Mouse (Mus musculus) midbrain, embryonic 15.5 days (tissue): Measurements from ENCODE around the gene Stfa2l1. TPM values are rescaled to one million over a fixed set of nuclear protein-coding genes. Genes with fewer than 3 reads are reported as not detected.
"Not testable (repeated sequence)": the region's sequence is repeated elsewhere in the genome, so short reads cannot be mapped to it uniquely, and the experiment has no call there.

Experiments used
- ATAC-seq: fragments of 200-750 bp; cut with Nextera tagmentation; replicated peaks from 2 replicates; pipeline ENCODE4 v1.8.0; 2017; ENCODE audit warnings: moderate TSS enrichment
- H3K27ac ChIP-seq: fragments of 300-500 bp; sonication (generic); 2 replicates; pipeline ENCODE4 v1.5.1; 2015; ENCODE audit warnings: mild to moderate bottlenecking, inconsistent platforms
- H3K27me3 ChIP-seq: fragments of 300-500 bp; sonication (generic); replicated peaks from 2 replicates; pipeline ENCODE4 v1.6.1; 2015; ENCODE audit warnings: inconsistent platforms
- H3K36me3 ChIP-seq: fragments of 300-500 bp; sonication (generic); replicated peaks from 2 replicates; pipeline ENCODE4 v1.6.1; 2015; ENCODE audit warnings: inconsistent platforms
- H3K4me1 ChIP-seq: fragments of 300-500 bp; sonication (generic); 2 replicates; pipeline ENCODE4 v1.6.1; 2015; ENCODE audit warnings: inconsistent platforms
- H3K4me2 ChIP-seq: fragments of 300-500 bp; sonication (generic); 2 replicates; pipeline ENCODE4 v1.6.1; 2015; ENCODE audit warnings: inconsistent platforms, mild to moderate bottlenecking, moderate library complexity
- H3K4me3 ChIP-seq: fragments of 300-500 bp; sonication (generic); 2 replicates; pipeline ENCODE4 v1.5.1; 2015; ENCODE audit warnings: mild to moderate bottlenecking, inconsistent platforms
- H3K9ac ChIP-seq: fragments of 300-500 bp; sonication (generic); 2 replicates; pipeline ENCODE4 v1.6.1; 2015; ENCODE audit warnings: mild to moderate bottlenecking, inconsistent platforms
- H3K9me3 ChIP-seq: fragments of 300-500 bp; sonication (generic); 2 replicates; pipeline ENCODE4 v1.6.1; 2016; ENCODE audit warnings: inconsistent platforms
- WGBS: fragments of 180-500 bp; shearing (Covaris S2); methylation state at CpG from one replicate; pipeline ENCODE4 v1.1.7; 2015; ENCODE audit warnings: mixed read lengths; 5-methylcytosine and 5-hydroxymethylcytosine counted together
- polyA plus RNA-seq: library from polyadenylated mRNA; unstranded; fragments of >200 nt; fragmentation: Nextera tagmentation; extraction: Ambion mirVana; gene quantifications from 2 replicates; pipeline ENCODE4 v1.2.1, GENCODE M21; 2015

Gene Stfa2l1
- not detected in 2 replicates for polyA plus RNA-seq

- Histone ChIP-seq H3K4me3 (no peak within 1 kb of the TSS), H3K27ac (no peak within 1 kb of the TSS), H3K4me1 (no peaks in the 10 kb centered on the region), H3K9me3 (no peaks in the 10 kb centered on the region), H3K4me2 (no peak within 1 kb of the TSS), H3K9ac (no peak within 1 kb of the TSS), H3K27me3 (no peaks in the 10 kb centered on the region), H3K36me3 (no peaks in the 10 kb centered on the region)
- no peak for ATAC-seq
These were observed at the start of gene Stfa2l1 for GRCm38 (mm10) chr16:36156402-36156975. Stfa2l1 (plus strand) TSS chr16:36156811.

- H3K4me3 ChIP-seq: not testable (repeated sequence)
These were observed 45.1 kb upstream of the Stfa2l1 start for GRCm38 (mm10) chr16:36111486-36111885.

DNA sequence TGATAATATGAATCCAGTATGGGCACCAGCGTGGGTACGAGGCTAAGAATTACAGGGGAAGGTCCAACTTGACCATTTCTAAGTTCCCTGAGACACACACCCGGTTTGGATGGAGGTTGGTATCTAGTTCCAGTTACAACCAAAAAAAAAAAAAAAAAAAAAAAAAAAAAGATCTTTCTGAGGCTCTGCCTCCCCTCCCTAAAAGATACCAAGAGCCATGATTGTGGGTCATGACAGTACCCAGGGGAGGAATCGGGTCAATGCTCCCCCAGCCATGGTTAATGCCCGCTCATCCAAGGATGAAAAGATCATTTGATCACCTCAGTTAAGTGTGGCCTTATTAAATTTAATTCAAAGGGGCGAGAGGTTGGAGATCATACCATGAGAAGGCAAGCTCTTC lies 40.9 kb upstream of the Stfa2l1 start:
- not testable (repeated sequence) for H3K4me3 ChIP-seq, H3K9ac ChIP-seq, ATAC-seq, H3K4me1 ChIP-seq, H3K4me2 ChIP-seq, H3K27me3 ChIP-seq, H3K36me3 ChIP-seq, H3K9me3 ChIP-seq, H3K27ac ChIP-seq
- 89% methylated on average over 6 of the region's 6 CpGs for WGBS

More at GRCm38 (mm10) chr16:36111486-36111885, 45.1 kb upstream of the Stfa2l1 start:
- not testable (repeated sequence) for H3K9ac ChIP-seq, H3K27me3 ChIP-seq, H3K4me1 ChIP-seq, H3K9me3 ChIP-seq, H3K36me3 ChIP-seq, H3K4me2 ChIP-seq, H3K27ac ChIP-seq, ATAC-seq

DNA sequence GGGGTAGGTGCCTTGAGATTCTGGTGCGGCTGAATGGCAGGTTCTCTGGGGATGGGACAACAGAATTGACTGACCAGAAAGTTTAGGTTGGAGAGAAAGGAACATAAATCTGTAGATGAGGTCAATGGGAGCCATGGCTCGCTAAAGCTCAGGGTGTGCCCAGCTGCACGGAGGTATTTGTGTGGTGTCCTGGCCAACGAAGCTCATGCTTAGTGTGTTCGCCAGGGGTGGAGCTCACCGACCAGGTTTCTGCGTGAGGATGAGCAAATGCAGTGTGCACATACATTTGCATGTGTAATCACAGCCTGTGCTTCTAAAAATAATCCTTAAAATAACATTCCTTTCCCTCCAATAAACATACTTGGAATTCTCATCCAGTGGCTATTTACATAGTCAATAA lies 28.5 kb upstream of the Stfa2l1 start:
- H3K27me3 ChIP-seq: no peaks in the 10 kb centered on the region
- H3K36me3 ChIP-seq: no peaks in the 10 kb centered on the region
- H3K4me1 ChIP-seq: no peaks in the 10 kb centered on the region
- H3K4me2 ChIP-seq: no peak overlapping the region
- H3K27ac ChIP-seq: no peak overlapping the region
- no peak overlapping the region for H3K4me3 ChIP-seq
- 88% methylated on average over 7 of the region's 7 CpGs for WGBS
- no peak overlapping the region for H3K9ac ChIP-seq
- ATAC-seq: no peak
- no peaks in the 10 kb centered on the region for H3K9me3 ChIP-seq

DNA sequence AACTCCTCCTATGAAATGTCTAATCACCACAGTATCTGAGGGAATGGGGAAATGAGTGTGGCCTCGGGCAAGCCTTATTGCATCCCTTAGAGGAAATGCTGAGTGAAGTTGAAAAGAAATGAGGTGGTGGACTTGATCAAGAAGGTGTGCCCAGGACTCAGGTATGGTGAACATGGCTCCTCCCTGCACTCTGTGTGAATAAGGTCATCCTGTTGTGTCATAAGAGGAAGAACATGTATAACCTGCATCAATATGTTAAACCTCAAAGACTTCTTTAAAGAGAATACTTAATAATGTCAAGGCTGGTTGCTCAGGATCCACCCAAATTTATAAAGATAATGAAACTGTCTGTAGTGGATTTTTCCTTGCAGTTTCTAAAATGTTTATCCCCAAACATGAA lies 25.5 kb upstream of the Stfa2l1 start, which contains the start of gene Csta1:
TSS of gene Csta1 (minus strand) at position 101 of the 400 bp plus-strand sequence.
- ATAC-seq: no peak

GRCm38 (mm10) chr16:36138201-36138600 lies 18.4 kb upstream of the Stfa2l1 start:
- H3K27ac ChIP-seq: no peak overlapping the region
- no peak overlapping the region for H3K4me2 ChIP-seq
- no peaks in the 10 kb centered on the region for H3K4me1 ChIP-seq
- H3K4me3 ChIP-seq: no peak overlapping the region
- no peak overlapping the region for H3K9ac ChIP-seq
- H3K9me3 ChIP-seq: no peaks in the 10 kb centered on the region
- no peaks in the 10 kb centered on the region for H3K27me3 ChIP-seq
- ATAC-seq: no peak
- no peaks in the 10 kb centered on the region for H3K36me3 ChIP-seq
- WGBS: 77% methylated on average over 2 of the region's 2 CpGs

More for the DNA sequence above, 25.5 kb upstream of the Stfa2l1 start, which contains the start of gene Csta1:
- Histone ChIP-seq H3K4me3 (no peak within 1 kb of the TSS), H3K4me2 (no peak within 1 kb of the TSS), H3K9me3 (no peaks in the 10 kb centered on the region), H3K9ac (no peak within 1 kb of the TSS), H3K4me1 (no peaks in the 10 kb centered on the region), H3K27ac (no peak within 1 kb of the TSS), H3K36me3 (no peaks in the 10 kb centered on the region), H3K27me3 (no peaks in the 10 kb centered on the region)
- 89% methylated on average over 1 of the region's 1 CpGs for WGBS

- H3K9ac ChIP-seq, H3K27me3 ChIP-seq, H3K4me1 ChIP-seq, H3K4me2 ChIP-seq, H3K9me3 ChIP-seq, ATAC-seq, H3K4me3 ChIP-seq, H3K36me3 ChIP-seq, H3K27ac ChIP-seq: not testable (repeated sequence)
- WGBS: 87% methylated on average over 9 of the region's 10 CpGs
These were observed 11.2 kb downstream of the Stfa2l1 start for GRCm38 (mm10) chr16:36167841-36168240.

DNA sequence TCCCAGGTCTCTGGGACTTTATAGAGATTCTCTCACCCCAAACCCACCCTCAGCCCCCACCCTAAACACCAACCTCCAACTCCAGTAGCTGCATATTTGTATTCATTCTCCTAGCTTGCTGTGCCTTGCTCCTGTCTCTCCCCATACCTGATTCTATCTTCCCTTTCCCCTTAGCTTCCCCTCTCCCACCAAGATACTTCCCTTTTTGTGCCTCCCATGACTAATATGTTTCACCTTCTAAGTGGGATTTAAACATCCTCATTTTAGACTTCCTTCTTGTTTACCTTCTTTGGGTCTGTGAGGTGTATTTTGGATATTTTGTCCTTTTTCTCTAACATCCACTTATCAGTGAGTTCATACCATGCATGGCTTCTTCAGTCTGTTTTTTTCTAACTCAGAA lies 19.5 kb downstream of the Stfa2l1 start:
- no peak for ATAC-seq
- no peak overlapping the region for H3K27ac ChIP-seq
- no peak overlapping the region for H3K4me3 ChIP-seq
- no peaks in the 10 kb centered on the region for H3K27me3 ChIP-seq
- H3K9me3 ChIP-seq: no peaks in the 10 kb centered on the region
- H3K4me2 ChIP-seq: no peak overlapping the region
- H3K36me3 ChIP-seq: no peaks in the 10 kb centered on the region
- no peak overlapping the region for H3K9ac ChIP-seq
- H3K4me1 ChIP-seq: no peaks in the 10 kb centered on the region

- Histone ChIP-seq H3K4me3 (no peak overlapping the region), H3K9ac (no peak overlapping the region), H3K4me2 (no peak overlapping the region), H3K36me3 (no peaks in the 10 kb centered on the region), H3K9me3 (no peaks in the 10 kb centered on the region), H3K27me3 (no peaks in the 10 kb centered on the region), H3K27ac (no peak overlapping the region), H3K4me1 (no peaks in the 10 kb centered on the region)
- WGBS: 82% methylated on average over 2 of the region's 2 CpGs
- ATAC-seq: no peak
These were observed 23.3 kb downstream of the Stfa2l1 start for GRCm38 (mm10) chr16:36179910-36180309.

DNA sequence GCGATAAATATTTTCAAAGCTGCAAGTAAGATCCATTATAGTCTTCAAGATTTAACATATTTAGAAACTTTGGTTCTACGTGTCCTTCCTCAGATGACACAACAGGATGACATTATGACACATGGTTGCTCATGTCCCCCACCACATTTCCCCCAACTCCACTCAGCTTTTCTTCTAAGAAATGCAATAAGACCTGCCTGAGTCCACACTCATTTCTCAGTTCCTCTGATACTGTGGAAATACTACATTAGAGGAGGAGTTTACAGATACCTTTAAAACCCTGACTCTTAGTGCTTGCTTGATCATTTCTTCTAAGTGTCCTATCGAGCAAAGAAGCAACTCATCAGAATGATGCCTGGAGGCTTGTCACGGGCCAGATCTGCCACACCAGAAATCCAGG lies 27.3 kb downstream of the Stfa2l1 start, which contains the start of gene Gm5483:
TSS of gene Gm5483 (plus strand) at position 301 of the 400 bp plus-strand sequence.
- H3K4me3 ChIP-seq, H3K9me3 ChIP-seq, H3K4me1 ChIP-seq, H3K9ac ChIP-seq, ATAC-seq, H3K4me2 ChIP-seq, H3K27ac ChIP-seq, H3K36me3 ChIP-seq, H3K27me3 ChIP-seq: not testable (repeated sequence)
- WGBS: 84% methylated on average over 4 of the region's 4 CpGs

DNA sequence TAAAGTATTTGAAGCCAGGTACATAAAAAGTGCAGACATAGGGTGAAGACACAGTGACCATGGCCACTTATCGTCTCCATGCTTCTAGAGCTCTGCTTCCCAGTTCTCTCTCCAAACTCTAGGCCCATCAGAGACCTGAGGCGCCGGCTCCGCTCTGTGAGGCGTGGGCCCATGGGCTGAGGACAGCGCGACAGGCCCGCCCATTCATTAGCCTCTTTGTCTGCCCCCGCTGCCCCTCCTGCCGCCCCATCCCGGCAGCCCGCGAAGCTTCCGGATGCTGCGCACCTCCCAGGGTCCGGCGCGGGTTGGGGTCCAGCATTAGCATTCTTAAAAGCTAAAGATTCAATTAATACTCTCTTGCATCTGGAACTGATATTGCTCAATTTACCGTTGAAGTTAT lies 42.6 kb downstream of the Stfa2l1 start:
- no peaks in the 10 kb centered on the region for H3K27me3 ChIP-seq
- no peak overlapping the region for H3K9ac ChIP-seq
- no peak overlapping the region for H3K27ac ChIP-seq
- 42% methylated on average over 19 of the region's 19 CpGs for WGBS
- H3K36me3 ChIP-seq: no peaks in the 10 kb centered on the region
- no peak for ATAC-seq
- no peaks in the 10 kb centered on the region for H3K9me3 ChIP-seq
- H3K4me3 ChIP-seq: no peak overlapping the region
- no peaks in the 10 kb centered on the region for H3K4me1 ChIP-seq
- H3K4me2 ChIP-seq: peak overlapping the region; percentile 35; the same call in 1 of the 2 replicates

DNA sequence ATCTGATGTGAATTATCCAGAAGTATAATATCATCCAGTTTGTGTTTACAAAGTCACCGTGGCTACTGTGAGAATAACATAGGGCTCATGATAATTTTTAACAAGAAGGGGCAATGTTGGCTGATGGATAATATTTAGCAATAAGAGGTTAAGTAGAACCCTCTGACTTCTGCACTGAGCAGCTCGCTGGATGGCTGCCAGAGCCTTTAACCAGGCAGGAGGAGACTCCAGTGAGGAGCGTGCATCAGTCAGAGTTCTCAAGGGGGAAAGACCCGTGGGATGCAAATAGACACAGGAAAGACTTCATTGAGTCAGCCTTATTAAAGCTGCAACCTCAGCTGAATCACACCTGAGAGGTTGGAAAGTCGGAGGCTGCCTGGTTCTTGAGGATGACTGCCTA lies 47.2 kb downstream of the Stfa2l1 start:
- Histone ChIP-seq H3K27ac (no peak overlapping the region), H3K9me3 (no peaks in the 10 kb centered on the region), H3K27me3 (no peaks in the 10 kb centered on the region), H3K4me3 (no peak overlapping the region), H3K36me3 (no peaks in the 10 kb centered on the region), H3K4me2 (no peak overlapping the region), H3K9ac (no peak overlapping the region), H3K4me1 (no peaks in the 10 kb centered on the region)
- no peak for ATAC-seq
- WGBS: 83% methylated on average over 5 of the region's 5 CpGs

GRCm38 (mm10) chr16:36205684-36206083 lies 49.1 kb downstream of the Stfa2l1 start:
- H3K4me1 ChIP-seq, H3K4me3 ChIP-seq, H3K9me3 ChIP-seq, ATAC-seq, H3K4me2 ChIP-seq, H3K27me3 ChIP-seq, H3K36me3 ChIP-seq, H3K27ac ChIP-seq, H3K9ac ChIP-seq: not testable (repeated sequence)
- 47% methylated on average over 2 of the region's 2 CpGs for WGBS
